Comparison of ENCODE assay signal across 8 mouse cellular contexts in genomic region chr7:38271859-38272258, GRCm38 (mm10). TPM values are rescaled to one million over a fixed set of nuclear protein-coding genes. Genes with fewer than 3 reads are reported as not detected.
DNase-seq lines count a peak whose midpoint lies in the region; ATAC-seq and TF ChIP-seq lines count a peak whose summit lies in the region.

No protein-coding gene starts in this region.

- H3K27ac ChIP-seq in forebrain, embryonic 15.5 days (replicated peaks) = no peak overlapping the region
- H3K27ac ChIP-seq in liver, embryonic 16.5 days (ENCODE audit: low read length) = no peak overlapping the region

- peak overlapping the region; percentile 86 for H3K4me2 ChIP-seq in forebrain, embryonic 15.5 days (replicated peaks)
- peak overlapping the region; percentile 66 for H3K4me2 ChIP-seq in liver, embryonic 16.5 days (ENCODE audit: low read depth, low read length)

- ATAC-seq in G1E (ENCODE audit: extremely low read depth, insufficient number of reproducible peaks, low FRiP score, poor library complexity, severe bottlenecking) = no peak
- ATAC-seq in forebrain, embryonic 15.5 days (replicated peaks) = peak; percentile 19
- ATAC-seq in liver, embryonic 16.5 days (ENCODE audit: low read depth) = no peak

- H3K36me3 ChIP-seq in G1E (replicated peaks) = peaks cover 19% of the 10 kb centered on the region
- H3K36me3 ChIP-seq in forebrain, embryonic 15.5 days = peaks cover 5% of the 10 kb centered on the region
- H3K36me3 ChIP-seq in liver, embryonic 16.5 days (ENCODE audit: control insufficient read depth, insufficient read depth) = no peaks in the 10 kb centered on the region

- H3K9me3 ChIP-seq in G1E (replicated peaks) = no peaks in the 10 kb centered on the region
- H3K9me3 ChIP-seq in forebrain, embryonic 15.5 days = no peaks in the 10 kb centered on the region
- H3K9me3 ChIP-seq in liver, embryonic 16.5 days (replicated peaks; ENCODE audit: control insufficient read depth, low read length) = no peaks in the 10 kb centered on the region

- H3K9ac ChIP-seq in forebrain, embryonic 15.5 days (replicated peaks) = peak overlapping the region; percentile 76
- H3K9ac ChIP-seq in liver, embryonic 16.5 days (ENCODE audit: low read depth, low read length) = peak overlapping the region; percentile 75

- H3K27me3 ChIP-seq in G1E (ENCODE audit: insufficient read depth, low read length) = no peaks in the 10 kb centered on the region
- H3K27me3 ChIP-seq in forebrain, embryonic 15.5 days = no peaks in the 10 kb centered on the region
- no peaks in the 10 kb centered on the region for H3K27me3 ChIP-seq in liver, embryonic 16.5 days (ENCODE audit: control insufficient read depth, insufficient read depth, low read depth, low read length)

- 14% methylated on average over 4 of the region's 4 CpGs for WGBS in forebrain, embryonic 15.5 days
- WGBS in liver, embryonic 16.5 days (ENCODE audit: insufficient replicate concordance) = 3% methylated on average over 4 of the region's 4 CpGs

- H3K4me3 ChIP-seq in G1E (ENCODE audit: low read depth, low read length) = peak overlapping the region; percentile 78
- H3K4me3 ChIP-seq in forebrain, embryonic 15.5 days = peak overlapping the region; percentile 68
- peak overlapping the region; percentile 69 for H3K4me3 ChIP-seq in liver, embryonic 16.5 days (ENCODE audit: low read depth, low read length)

- no peak for TF ChIP-seq CTCF in G1E (IDR thresholded peaks at IDR 0.05; ENCODE audit: low read depth, low read length)

- DNase-seq in heart, adult 11 months = peak; percentile 87
- no peak for DNase-seq in heart, adult 8-10 months (ENCODE audit: low spot score)
- no peak for DNase-seq in G1E (ENCODE audit: low spot score)
- no peak for DNase-seq in thymus, postnatal 10 days (ENCODE audit: low spot score in 2 of 2)
- DNase-seq in left cerebral cortex, adult 8-10 months (ENCODE audit: low spot score in 2 of 2) = no peak
- no peak for DNase-seq in cerebellum, postnatal 36 days

- H3K4me1 ChIP-seq in G1E (ENCODE audit: insufficient read depth, low read depth, low read length) = peaks cover 4% of the 10 kb centered on the region; the same call in 1 of the 2 replicates
- H3K4me1 ChIP-seq in forebrain, embryonic 15.5 days = peaks cover 22% of the 10 kb centered on the region
- peaks cover 8% of the 10 kb centered on the region for H3K4me1 ChIP-seq in liver, embryonic 16.5 days (ENCODE audit: control insufficient read depth, low read depth, low read length)

RNA-seq across cellular contexts. Expression of gene Pop4, which starts 0.6 kb away (rescaled TPM):
- 10 to 100 TPM in 3 of 4 experiments, 1 to 10 TPM in 1; 8.2 to 12.2 (median 10.2) TPM for total RNA-seq in heart, adult 8-10 months (2022)
- total RNA-seq in G1E (2014; fragmentation: Nextera tagmentation) (53.7 and 54.4 TPM in 2 replicates), G1E (2017) (31.8 and 33.8 TPM in 2 replicates)
- polyA plus RNA-seq in G1E (2012) = 3.3 and 11.8 TPM in 2 replicates
- polyA plus RNA-seq in forebrain, embryonic 15.5 days (2015; fragmentation: Nextera tagmentation; extraction: Ambion mirVana) = 90.7 and 94.9 TPM in 2 replicates
- polyA plus RNA-seq in liver, embryonic 16.5 days (2015; fragmentation: Nextera tagmentation; extraction: Ambion mirVana) = 11.2 and 12.1 TPM in 2 replicates
- total RNA-seq in left cerebral cortex, adult 8-10 months (2022) = 10 to 100 TPM; 22.6 to 25.6 (median 23.6) TPM

RNA-seq across cellular contexts. Expression of gene Plekhf1, which starts 44.0 kb away (rescaled TPM):
- total RNA-seq in heart, adult 8-10 months (2022) = 10 to 100 TPM in 2 of 4 experiments, 1 to 10 TPM in 2; 7.8 to 11.1 (median 9.0) TPM
- total RNA-seq in G1E (2014; fragmentation: Nextera tagmentation) = 0.24 and 0.60 TPM in 2 replicates
- 0.93 and 1.1 TPM in 2 replicates for total RNA-seq in G1E (2017)
- polyA plus RNA-seq in G1E (2012) = 1.2 and 1.4 TPM in 2 replicates
- 0.61 and 0.68 TPM in 2 replicates for polyA plus RNA-seq in forebrain, embryonic 15.5 days (2015; fragmentation: Nextera tagmentation; extraction: Ambion mirVana)
- 0.52 and 0.54 TPM in 2 replicates for polyA plus RNA-seq in liver, embryonic 16.5 days (2015; fragmentation: Nextera tagmentation; extraction: Ambion mirVana)
- total RNA-seq in left cerebral cortex, adult 8-10 months (2022) = 1 to 10 TPM; 1.7 to 3.3 (median 2.6) TPM
